Mouse (Mus musculus): ENCODE results near the gene Fam71a. TPM values are rescaled to one million over a fixed set of nuclear protein-coding genes. Genes with fewer than 3 reads are reported as not detected.

Fam71a gene
- 0.51 to 0.95 TPM (median 0.66 TPM) in 3 of 4 replicates, not detected in the other for total RNA-seq (2023)

DNA sequence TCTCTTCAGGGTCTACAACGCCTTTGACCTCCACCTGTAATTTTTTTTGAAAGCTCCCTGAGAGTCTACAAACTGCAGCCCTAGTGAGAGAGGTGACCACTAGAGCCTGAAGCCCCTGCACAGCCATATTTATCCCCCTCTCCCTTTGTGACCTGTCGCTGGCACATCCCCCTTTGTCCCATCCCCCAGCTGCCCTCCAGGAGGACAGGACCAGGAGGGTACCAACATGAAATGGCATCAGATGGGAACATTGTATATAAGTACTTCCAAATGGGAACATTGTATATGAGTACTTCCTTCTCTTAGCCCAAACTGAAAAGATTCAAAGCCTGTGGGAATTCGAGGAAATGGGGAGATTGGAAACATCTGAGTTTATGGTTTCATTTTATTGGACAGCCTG is at the start of gene Fam71a:
Gene Fam71a (minus strand): TSS at position 101 of the 400 bp plus-strand sequence.

Other genes with a start within 250 kb of the Fam71a start
- 71.9 to 87.4 TPM (median 81.2 TPM) in 4 replicates for gene Angel2, start 239.7 kb downstream of the Fam71a start, total RNA-seq (2023)
- gene Vash2, start 185.5 kb downstream of the Fam71a start, total RNA-seq (2023) = 0.39 to 1.1 TPM (median 0.61 TPM) in 4 replicates
- gene Flvcr1, start 138.7 kb downstream of the Fam71a start, total RNA-seq (2023) = 15.9 to 23.1 TPM (median 21.0 TPM) in 4 replicates
- not detected in 4 replicates for gene Spata45, start 128.2 kb downstream of the Fam71a start, total RNA-seq (2023)
- gene Tatdn3, start 101.9 kb downstream of the Fam71a start, total RNA-seq (2023) = 12.3 to 14.8 TPM (median 13.4 TPM) in 4 replicates
- 0.56 to 2.7 TPM (median 2.1 TPM) in 4 replicates for gene Nsl1, start 101.8 kb downstream of the Fam71a start, total RNA-seq (2023)
- gene Batf3, start 67.0 kb downstream of the Fam71a start, total RNA-seq (2023) = 1.2 to 1.6 TPM in 2 of 4 replicates, not detected in the others
- 118 to 134 TPM (median 129 TPM) in 4 replicates for gene Atf3, start 53.2 kb upstream of the Fam71a start, total RNA-seq (2023)
- gene Nenf, start 153.4 kb upstream of the Fam71a start, total RNA-seq (2023) = 12.5 to 15.4 TPM (median 14.5 TPM) in 4 replicates
- gene Tmem206, start 161.1 kb upstream of the Fam71a start, total RNA-seq (2023) = 36.7 to 43.2 TPM (median 39.3 TPM) in 4 replicates
- 217 to 241 TPM (median 230 TPM) in 4 replicates for gene Ppp2r5a, start 238.5 kb upstream of the Fam71a start, total RNA-seq (2023)